Mouse (Mus musculus): ENCODE measurements around the gene Pitpnm1. TPM values are rescaled to one million over a fixed set of nuclear protein-coding genes. Genes with fewer than 3 reads are reported as not detected.
A peak's percentile ranks its signal among the peaks of the same experiment; 100 is the strongest.

Pitpnm1 gene
- polyA plus RNA-seq, 1 experiment, result not detected

GRCm38 (mm10) chr19:4089128-4089527 is 10.7 kb upstream of the Pitpnm1 start:
- Histone ChIP-seq H3K4me1 (ENCODE audit: control insufficient read depth, insufficient read depth, low read length) (peaks cover 5% of the 10 kb centered on the region), H3K4me3 (ENCODE audit: insufficient read depth, low read depth, low read length) (no peak overlapping the region), H3K27ac (ENCODE audit: insufficient read depth, low read depth, low read length) (no peak overlapping the region)
- WGBS, result 19% methylated on average over 6 of the region's 6 CpGs
- TF ChIP-seq POLR2A (IDR thresholded peaks at IDR 0.05; ENCODE audit: insufficient read depth, low read depth, low read length), result no peak
- no peak for TF ChIP-seq CTCF (IDR thresholded peaks at IDR 0.05; ENCODE audit: insufficient read depth, low read depth, low read length)

DNA sequence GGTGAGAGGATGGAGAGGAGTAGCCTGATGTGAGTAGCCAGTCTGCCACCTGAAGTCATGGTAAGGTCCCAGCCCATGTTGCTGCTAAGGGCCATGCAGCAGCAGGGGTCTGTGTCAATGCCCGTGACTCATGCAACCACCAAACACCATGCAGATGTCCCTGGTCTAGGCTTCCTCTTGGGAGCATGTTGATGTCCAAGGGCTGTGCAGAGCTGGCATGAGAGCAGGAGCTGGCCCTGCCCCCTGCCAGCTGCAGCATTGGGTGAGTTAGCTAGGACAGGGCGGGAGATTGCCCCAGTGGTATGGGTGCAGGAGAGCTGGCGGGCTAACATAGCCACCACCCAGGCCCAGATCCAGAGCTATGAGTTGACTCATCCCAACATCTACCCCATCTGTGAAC is 9.4 kb upstream of the Pitpnm1 start:
- TF ChIP-seq POLR2A (IDR thresholded peaks at IDR 0.05; ENCODE audit: insufficient read depth, low read depth, low read length) (no peak), CTCF (IDR thresholded peaks at IDR 0.05; ENCODE audit: insufficient read depth, low read depth, low read length) (no peak)
- Histone ChIP-seq H3K4me1 (ENCODE audit: control insufficient read depth, insufficient read depth, low read length) (peaks cover 5% of the 10 kb centered on the region), H3K27ac (ENCODE audit: insufficient read depth, low read depth, low read length) (no peak overlapping the region), H3K4me3 (ENCODE audit: insufficient read depth, low read depth, low read length) (no peak overlapping the region)
- 91% methylated on average over 3 of the region's 3 CpGs for WGBS

GRCm38 (mm10) chr19:4091383-4091782 is 8.4 kb upstream of the Pitpnm1 start:
- H3K27ac ChIP-seq (ENCODE audit: insufficient read depth, low read depth, low read length), result no peak overlapping the region
- 75% methylated on average over 2 of the region's 2 CpGs for WGBS
- H3K4me1 ChIP-seq (ENCODE audit: control insufficient read depth, insufficient read depth, low read length), result peaks cover 6% of the 10 kb centered on the region
- TF ChIP-seq POLR2A (IDR thresholded peaks at IDR 0.05; ENCODE audit: insufficient read depth, low read depth, low read length), result no peak
- TF ChIP-seq CTCF (IDR thresholded peaks at IDR 0.05; ENCODE audit: insufficient read depth, low read depth, low read length), result no peak
- no peak overlapping the region for H3K4me3 ChIP-seq (ENCODE audit: insufficient read depth, low read depth, low read length)

DNA sequence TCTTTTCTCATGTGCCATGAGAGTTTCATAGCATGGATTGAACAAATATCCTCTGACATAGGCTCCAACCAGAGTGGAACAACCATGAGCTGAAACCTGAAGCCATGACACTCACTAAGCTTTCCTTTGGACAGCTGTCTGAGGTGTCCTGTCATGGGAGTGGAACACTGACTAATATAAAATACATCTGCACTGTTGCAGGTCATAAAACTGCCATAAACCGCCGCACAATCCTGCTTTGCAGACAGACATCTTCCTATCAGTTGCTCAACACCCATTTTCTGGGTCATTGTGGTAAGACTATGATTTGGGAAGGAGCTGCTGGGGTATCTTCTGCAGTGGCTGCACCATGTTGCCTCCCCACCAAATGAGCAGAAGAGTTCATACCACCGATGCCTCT is 7.0 kb upstream of the Pitpnm1 start:
- 90% methylated on average over 3 of the region's 3 CpGs for WGBS
- Histone ChIP-seq H3K4me1 (ENCODE audit: control insufficient read depth, insufficient read depth, low read length) (peaks cover 12% of the 10 kb centered on the region), H3K27ac (ENCODE audit: insufficient read depth, low read depth, low read length) (no peak overlapping the region), H3K4me3 (ENCODE audit: insufficient read depth, low read depth, low read length) (no peak overlapping the region)
- TF ChIP-seq CTCF (IDR thresholded peaks at IDR 0.05; ENCODE audit: insufficient read depth, low read depth, low read length) (no peak), POLR2A (IDR thresholded peaks at IDR 0.05; ENCODE audit: insufficient read depth, low read depth, low read length) (no peak)

- Histone ChIP-seq H3K4me3 (ENCODE audit: insufficient read depth, low read depth, low read length) (no peak overlapping the region), H3K4me1 (ENCODE audit: control insufficient read depth, insufficient read depth, low read length) (peaks cover 20% of the 10 kb centered on the region), H3K27ac (ENCODE audit: insufficient read depth, low read depth, low read length) (no peak overlapping the region)
- 62% methylated on average over 7 of the region's 7 CpGs for WGBS
- no peak for TF ChIP-seq POLR2A (IDR thresholded peaks at IDR 0.05; ENCODE audit: insufficient read depth, low read depth, low read length)
- no peak for TF ChIP-seq CTCF (IDR thresholded peaks at IDR 0.05; ENCODE audit: insufficient read depth, low read depth, low read length)
Observed at GRCm38 (mm10) chr19:4093772-4094171, 6.0 kb upstream of the Pitpnm1 start.

DNA sequence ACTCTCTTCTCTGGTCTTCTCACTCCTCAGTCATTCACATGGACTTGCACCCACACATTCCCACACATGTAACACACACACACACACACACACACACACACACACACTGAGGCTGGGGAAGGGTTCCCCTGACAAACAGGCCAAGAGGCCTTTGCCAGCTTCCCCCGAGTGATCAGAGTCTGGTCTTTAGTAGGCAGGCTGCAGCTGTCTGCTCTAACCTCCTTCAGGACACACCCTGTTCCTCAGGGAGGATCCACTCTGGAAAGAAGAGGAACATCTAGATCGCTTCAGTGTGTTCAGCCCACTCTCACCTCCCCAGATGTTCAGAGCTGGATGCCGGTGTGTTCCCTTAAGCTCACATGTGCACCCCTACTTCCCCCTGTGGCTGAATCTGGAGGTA is 5.5 kb upstream of the Pitpnm1 start:
- Histone ChIP-seq H3K4me1 (ENCODE audit: control insufficient read depth, insufficient read depth, low read length) (peaks cover 22% of the 10 kb centered on the region), H3K27ac (ENCODE audit: insufficient read depth, low read depth, low read length) (no peak overlapping the region), H3K4me3 (ENCODE audit: insufficient read depth, low read depth, low read length) (no peak overlapping the region)
- TF ChIP-seq POLR2A (IDR thresholded peaks at IDR 0.05; ENCODE audit: insufficient read depth, low read depth, low read length), result no peak
- no peak for TF ChIP-seq CTCF (IDR thresholded peaks at IDR 0.05; ENCODE audit: insufficient read depth, low read depth, low read length)
- 78% methylated on average over 3 of the region's 3 CpGs for WGBS

GRCm38 (mm10) chr19:4094774-4095303 is 5.0 kb upstream of the Pitpnm1 start:
- H3K4me3 ChIP-seq (ENCODE audit: insufficient read depth, low read depth, low read length), result no peak overlapping the region
- TF ChIP-seq POLR2A (IDR thresholded peaks at IDR 0.05; ENCODE audit: insufficient read depth, low read depth, low read length) (no peak), CTCF (IDR thresholded peaks at IDR 0.05; ENCODE audit: insufficient read depth, low read depth, low read length) (no peak)
- H3K4me1 ChIP-seq (ENCODE audit: control insufficient read depth, insufficient read depth, low read length), result peaks cover 26% of the 10 kb centered on the region
- WGBS, result 78% methylated on average over 5 of the region's 5 CpGs
- H3K27ac ChIP-seq (ENCODE audit: insufficient read depth, low read depth, low read length), result no peak overlapping the region

DNA sequence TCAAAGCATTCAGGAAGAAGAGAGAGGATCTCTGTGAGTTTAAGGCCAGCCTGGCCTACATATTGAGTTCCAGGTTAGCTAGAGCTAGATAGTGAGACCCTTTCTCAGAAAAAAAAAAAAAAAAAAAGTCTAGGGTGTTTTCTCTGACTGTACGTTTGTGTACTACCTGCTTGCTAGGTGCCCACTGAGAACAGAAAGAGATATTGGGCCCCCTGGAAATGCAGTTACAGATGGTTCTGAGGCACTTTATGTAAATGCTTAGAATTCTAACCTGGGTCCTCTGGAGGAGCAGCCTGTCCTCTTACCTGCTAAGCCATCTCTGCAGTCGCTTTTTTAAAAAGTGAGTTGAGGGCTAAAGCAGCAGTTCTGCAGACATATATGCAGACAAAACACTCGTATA is 4.0 kb upstream of the Pitpnm1 start:
- Histone ChIP-seq H3K27ac (ENCODE audit: insufficient read depth, low read depth, low read length) (no peak overlapping the region), H3K4me1 (ENCODE audit: control insufficient read depth, insufficient read depth, low read length) (peaks cover 30% of the 10 kb centered on the region), H3K4me3 (ENCODE audit: insufficient read depth, low read depth, low read length) (no peak overlapping the region)
- TF ChIP-seq POLR2A (IDR thresholded peaks at IDR 0.05; ENCODE audit: insufficient read depth, low read depth, low read length) (no peak), CTCF (IDR thresholded peaks at IDR 0.05; ENCODE audit: insufficient read depth, low read depth, low read length) (no peak)
- 68% methylated on average over 3 of the region's 3 CpGs for WGBS

GRCm38 (mm10) chr19:4096642-4097440 is 3.0 kb upstream of the Pitpnm1 start, which contains the start of gene Cdk2ap2:
Gene Cdk2ap2 (plus strand): TSS chr19:4097182.
- 0 out of 2 replicates have a peak, but pooled peaks have one; percentile 2 for TF ChIP-seq CTCF (IDR thresholded peaks at IDR 0.05; ENCODE audit: insufficient read depth, low read depth, low read length)
- TF ChIP-seq POLR2A (IDR thresholded peaks at IDR 0.05; ENCODE audit: insufficient read depth, low read depth, low read length), result peak; percentile 52
- H3K4me1 ChIP-seq (ENCODE audit: control insufficient read depth, insufficient read depth, low read length), result peaks cover 35% of the 10 kb centered on the region
- WGBS, result under 1% methylated on average over 65 of the region's 65 CpGs
- peak within 1 kb of the TSS; percentile 93 for H3K27ac ChIP-seq (ENCODE audit: insufficient read depth, low read depth, low read length)
- peak within 1 kb of the TSS; percentile 66 for H3K4me3 ChIP-seq (ENCODE audit: insufficient read depth, low read depth, low read length)

All from olfactory bulb, adult 2 months (tissue).